Mouse (Mus musculus): ENCODE measurements around the gene Camk1.

- TF ChIP-seq UBTF (IDR thresholded peaks at IDR 0.05; ENCODE audit: borderline replicate concordance, insufficient read depth, low read depth, low read length), result no peak
- no peak for TF ChIP-seq CTCF (IDR thresholded peaks at IDR 0.05 in 2 of 3, conservative IDR thresholded peaks at IDR 0.05 in 1 of 3; ENCODE audit: control insufficient read depth in 1 of 3, insufficient read depth in 1 of 3, low read depth in 2 of 3, low read length in 3 of 3, poor library complexity in 1 of 3, severe bottlenecking in 1 of 3)
- TF ChIP-seq ZC3H11A (IDR thresholded peaks at IDR 0.05; ENCODE audit: low read depth, low read length), result no peak
- no peak for TF ChIP-seq POLR2AphosphoS2 (IDR thresholded peaks at IDR 0.05; ENCODE audit: low read length)
- no peak for TF ChIP-seq ELF1 (IDR thresholded peaks at IDR 0.05; ENCODE audit: low read depth, low read length)
- no peak for TF ChIP-seq ZNF384 (IDR thresholded peaks at IDR 0.05; ENCODE audit: low read depth, low read length)
- no peak for TF ChIP-seq CHD2 (IDR thresholded peaks at IDR 0.05; ENCODE audit: low read length)
- no peak for TF ChIP-seq RAD21 (IDR thresholded peaks at IDR 0.05; ENCODE audit: low read depth, low read length)
- TF ChIP-seq MXI1 (IDR thresholded peaks at IDR 0.05; ENCODE audit: low read depth, low read length), result no peak
- no peak for TF ChIP-seq SIN3A (IDR thresholded peaks at IDR 0.05; ENCODE audit: low read length)
- no peak for TF ChIP-seq ETS1 (IDR thresholded peaks at IDR 0.05; ENCODE audit: low read depth, low read length)
- TF ChIP-seq EP300 (IDR thresholded peaks at IDR 0.05; ENCODE audit: low read depth in 1 of 2, low read length in 2 of 2), result no peak
Observed at GRCm38 (mm10) chr6:113364518-113365135, 20.8 kb upstream of the Camk1 start.
